Mouse (Mus musculus): ENCODE data around the gene Rab11fip4. TPM values are rescaled to one million over a fixed set of nuclear protein-coding genes. Genes with fewer than 3 reads are reported as not detected.

Rab11fip4 gene
- polyA plus RNA-seq, 1 experiment: 4.7 TPM

GRCm38 (mm10) chr11:79575383-79576073, 15.5 kb upstream of the Rab11fip4 start:
- TF ChIP-seq POLR2A (IDR thresholded peaks at IDR 0.05; ENCODE audit: borderline replicate concordance, control insufficient read depth, low read depth, low read length): no peak
- TF ChIP-seq CTCF (IDR thresholded peaks at IDR 0.05; ENCODE audit: control insufficient read depth, insufficient read depth, low read length): no peak
- Histone ChIP-seq H3K4me1 (ENCODE audit: control insufficient read depth, insufficient read depth, low read length) (no peaks in the 10 kb centered on the region; the same call in 1 of the 2 replicates), H3K4me3 (replicated peaks; ENCODE audit: control insufficient read depth, low read depth, low read length) (no peak overlapping the region), H3K27ac (ENCODE audit: control insufficient read depth, insufficient read depth, low read depth, low read length, poor library complexity) (no peak overlapping the region)
- WGBS: 90% methylated on average over 14 of the region's 14 CpGs

DNA sequence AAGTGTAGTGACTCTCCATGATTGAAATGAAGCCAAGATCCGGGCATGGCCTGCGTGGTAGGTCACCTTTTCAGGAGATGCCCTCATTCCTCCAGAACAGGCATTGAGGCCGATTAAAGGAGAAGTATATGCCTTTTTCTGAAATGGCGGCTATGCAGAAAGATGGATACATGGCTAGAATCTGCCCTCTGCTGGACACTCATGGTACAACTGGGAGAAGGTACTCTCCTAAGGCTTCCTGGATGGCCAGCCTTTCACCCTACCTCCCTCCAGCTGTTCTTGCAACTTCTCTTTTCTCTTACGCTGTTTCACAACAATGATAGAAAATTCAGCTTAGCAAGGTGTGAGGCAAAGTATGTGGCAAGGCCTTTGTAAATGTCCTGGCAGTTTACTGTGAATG, 13.3 kb upstream of the Rab11fip4 start:
- H3K4me1 ChIP-seq (ENCODE audit: control insufficient read depth, insufficient read depth, low read length): no peaks in the 10 kb centered on the region; the same call in 1 of the 2 replicates
- H3K4me3 ChIP-seq (replicated peaks; ENCODE audit: control insufficient read depth, low read depth, low read length): no peak overlapping the region
- TF ChIP-seq POLR2A (IDR thresholded peaks at IDR 0.05; ENCODE audit: borderline replicate concordance, control insufficient read depth, low read depth, low read length) (no peak), CTCF (IDR thresholded peaks at IDR 0.05; ENCODE audit: control insufficient read depth, insufficient read depth, low read length) (peak; percentile 55)
- peak overlapping the region; percentile 65 for H3K27ac ChIP-seq (ENCODE audit: control insufficient read depth, insufficient read depth, low read depth, low read length, poor library complexity)
- WGBS: 7% methylated on average over 5 of the region's 5 CpGs

DNA sequence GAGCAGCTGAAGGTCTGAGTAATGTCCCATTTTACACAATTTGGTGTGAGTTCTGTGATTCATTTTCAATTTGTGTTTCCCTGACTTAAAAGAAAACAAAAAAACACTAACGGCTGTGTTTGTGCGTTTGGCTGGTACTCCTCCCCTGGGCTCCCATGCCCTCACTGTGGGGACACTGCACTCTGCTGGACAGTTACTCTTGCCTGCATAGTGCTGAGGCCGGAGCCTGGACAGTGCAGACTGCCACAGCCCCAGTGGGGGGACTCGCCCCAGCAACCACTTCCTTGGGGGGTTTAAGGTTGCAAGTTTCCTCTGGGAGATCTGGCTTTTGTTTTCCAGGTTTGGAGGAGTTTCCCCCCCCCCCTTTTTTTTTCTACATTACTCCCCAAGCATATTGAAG, 10.4 kb upstream of the Rab11fip4 start:
- Histone ChIP-seq H3K27ac (ENCODE audit: control insufficient read depth, insufficient read depth, low read depth, low read length, poor library complexity) (no peak overlapping the region), H3K4me1 (ENCODE audit: control insufficient read depth, insufficient read depth, low read length) (no peaks in the 10 kb centered on the region; the same call in 1 of the 2 replicates), H3K4me3 (replicated peaks; ENCODE audit: control insufficient read depth, low read depth, low read length) (no peak overlapping the region)
- TF ChIP-seq POLR2A (IDR thresholded peaks at IDR 0.05; ENCODE audit: borderline replicate concordance, control insufficient read depth, low read depth, low read length) (no peak), CTCF (IDR thresholded peaks at IDR 0.05; ENCODE audit: control insufficient read depth, insufficient read depth, low read length) (peak; percentile 42)
- WGBS: 37% methylated on average over 4 of the region's 4 CpGs

DNA sequence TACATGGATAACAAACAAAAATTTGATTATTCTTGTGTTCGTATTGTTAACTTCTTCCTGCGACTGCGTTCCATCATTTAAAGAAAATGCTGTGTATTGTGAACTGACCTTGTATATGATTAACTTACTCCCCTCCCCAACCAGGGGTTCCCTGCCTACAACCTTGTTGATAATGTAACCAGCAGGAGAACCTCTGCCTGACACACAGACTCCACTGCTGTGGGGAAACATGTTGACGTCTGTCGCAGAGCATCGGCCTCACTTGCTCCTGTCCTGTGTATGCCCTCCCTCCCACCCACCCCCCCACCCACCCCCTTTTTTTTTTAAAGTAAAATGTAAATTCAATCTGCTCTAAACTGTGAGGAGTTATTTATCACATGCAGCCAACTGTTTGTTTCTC, 9.8 kb upstream of the Rab11fip4 start:
- H3K4me3 ChIP-seq (replicated peaks; ENCODE audit: control insufficient read depth, low read depth, low read length): no peak overlapping the region
- WGBS: 75% methylated on average over 6 of the region's 6 CpGs
- H3K4me1 ChIP-seq (ENCODE audit: control insufficient read depth, insufficient read depth, low read length): no peaks in the 10 kb centered on the region; the same call in 1 of the 2 replicates
- no peak for TF ChIP-seq CTCF (IDR thresholded peaks at IDR 0.05; ENCODE audit: control insufficient read depth, insufficient read depth, low read length)
- no peak for TF ChIP-seq POLR2A (IDR thresholded peaks at IDR 0.05; ENCODE audit: borderline replicate concordance, control insufficient read depth, low read depth, low read length)
- no peak overlapping the region for H3K27ac ChIP-seq (ENCODE audit: control insufficient read depth, insufficient read depth, low read depth, low read length, poor library complexity)

GRCm38 (mm10) chr11:79584191-79584590, 6.8 kb upstream of the Rab11fip4 start:
- H3K27ac ChIP-seq (ENCODE audit: control insufficient read depth, insufficient read depth, low read depth, low read length, poor library complexity): no peak overlapping the region
- H3K4me3 ChIP-seq (replicated peaks; ENCODE audit: control insufficient read depth, low read depth, low read length): no peak overlapping the region
- TF ChIP-seq POLR2A (IDR thresholded peaks at IDR 0.05; ENCODE audit: borderline replicate concordance, control insufficient read depth, low read depth, low read length) (no peak), CTCF (IDR thresholded peaks at IDR 0.05; ENCODE audit: control insufficient read depth, insufficient read depth, low read length) (peak; percentile 79)
- WGBS: 4% methylated on average over 5 of the region's 5 CpGs
- H3K4me1 ChIP-seq (ENCODE audit: control insufficient read depth, insufficient read depth, low read length): no peaks in the 10 kb centered on the region; the same call in 1 of the 2 replicates

GRCm38 (mm10) chr11:79589317-79590075, 1.5 kb upstream of the Rab11fip4 start:
- TF ChIP-seq POLR2A (IDR thresholded peaks at IDR 0.05; ENCODE audit: borderline replicate concordance, control insufficient read depth, low read depth, low read length) (no peak), CTCF (IDR thresholded peaks at IDR 0.05; ENCODE audit: control insufficient read depth, insufficient read depth, low read length) (peak; percentile 18; the same call in 1 of the 2 replicates)
- Histone ChIP-seq H3K27ac (ENCODE audit: control insufficient read depth, insufficient read depth, low read depth, low read length, poor library complexity) (no peak overlapping the region), H3K4me3 (replicated peaks; ENCODE audit: control insufficient read depth, low read depth, low read length) (no peak overlapping the region), H3K4me1 (ENCODE audit: control insufficient read depth, insufficient read depth, low read length) (no peaks in the 10 kb centered on the region)
- 47% methylated on average over 14 of the region's 14 CpGs for WGBS

DNA sequence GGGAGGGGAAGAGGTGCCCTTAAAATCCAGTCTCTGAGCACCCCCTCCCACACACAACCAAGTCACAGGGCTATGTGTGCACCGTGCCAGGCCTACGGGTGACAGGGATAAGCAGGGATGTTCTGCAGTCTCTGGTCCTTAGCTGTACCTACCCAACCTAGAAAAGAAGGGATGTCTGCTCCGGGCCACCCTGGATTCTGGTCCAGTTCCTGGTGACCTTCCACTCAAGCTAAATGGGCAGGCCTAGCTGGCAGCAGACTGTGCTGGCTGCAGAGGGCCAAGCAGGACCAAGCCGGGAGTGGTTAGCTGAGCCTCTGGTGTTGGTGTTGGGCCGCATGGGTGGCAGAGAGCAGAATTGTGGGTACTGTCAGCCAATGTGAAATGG, 571 bp downstream of the Rab11fip4 start:
- H3K27ac ChIP-seq (ENCODE audit: control insufficient read depth, insufficient read depth, low read depth, low read length, poor library complexity): no peak overlapping the region; the same call in 1 of the 2 replicates
- H3K4me1 ChIP-seq (ENCODE audit: control insufficient read depth, insufficient read depth, low read length): no peaks in the 10 kb centered on the region
- H3K4me3 ChIP-seq (replicated peaks; ENCODE audit: control insufficient read depth, low read depth, low read length): no peak overlapping the region
- 44% methylated on average over 5 of the region's 5 CpGs for WGBS
- TF ChIP-seq CTCF (IDR thresholded peaks at IDR 0.05; ENCODE audit: control insufficient read depth, insufficient read depth, low read length): no peak
- no peak for TF ChIP-seq POLR2A (IDR thresholded peaks at IDR 0.05; ENCODE audit: borderline replicate concordance, control insufficient read depth, low read depth, low read length)

DNA sequence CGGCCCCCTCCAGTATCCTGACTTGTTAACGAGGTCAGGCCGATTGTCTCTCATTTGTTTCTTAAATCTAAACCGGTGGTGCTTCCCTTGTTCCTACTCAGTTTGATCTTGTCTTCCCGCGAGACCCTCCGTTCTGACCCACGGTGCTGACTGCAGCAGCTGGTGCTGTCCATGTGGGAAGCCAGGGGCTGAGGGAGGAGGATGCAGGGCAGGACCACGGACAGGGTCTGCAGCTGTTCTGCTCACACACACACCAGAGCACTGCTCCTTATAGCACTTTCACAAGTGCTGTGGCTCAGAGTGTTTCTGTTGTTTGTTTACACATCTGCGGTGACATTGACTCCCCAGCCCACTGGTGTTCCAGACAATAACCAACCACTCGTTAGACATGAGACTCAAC, 2.5 kb downstream of the Rab11fip4 start:
- WGBS: 49% methylated on average over 11 of the region's 11 CpGs
- H3K27ac ChIP-seq (ENCODE audit: control insufficient read depth, insufficient read depth, low read depth, low read length, poor library complexity): no peak overlapping the region
- TF ChIP-seq POLR2A (IDR thresholded peaks at IDR 0.05; ENCODE audit: borderline replicate concordance, control insufficient read depth, low read depth, low read length) (no peak), CTCF (IDR thresholded peaks at IDR 0.05; ENCODE audit: control insufficient read depth, insufficient read depth, low read length) (no peak)
- no peak overlapping the region for H3K4me3 ChIP-seq (replicated peaks; ENCODE audit: control insufficient read depth, low read depth, low read length)
- H3K4me1 ChIP-seq (ENCODE audit: control insufficient read depth, insufficient read depth, low read length): no peaks in the 10 kb centered on the region
